Mouse (Mus musculus): ENCODE results near the gene Tmem218. TPM values are rescaled to one million over a fixed set of nuclear protein-coding genes. Genes with fewer than 3 reads are reported as not detected.

Tmem218 gene
- 2.7 and 3.4 TPM in 2 replicates for total RNA-seq (2012; rRNA removed)
- 1 to 10 TPM in 1 of 2 experiments, not detected in 1; 4.7 TPM for polyA plus RNA-seq (2012; ENCODE audit: insufficient read depth in 1 of 2, insufficient read length in 2 of 2, low read depth in 1 of 2, low replicate concordance in 2 of 2, missing spikeins in 1 of 2)

DNA sequence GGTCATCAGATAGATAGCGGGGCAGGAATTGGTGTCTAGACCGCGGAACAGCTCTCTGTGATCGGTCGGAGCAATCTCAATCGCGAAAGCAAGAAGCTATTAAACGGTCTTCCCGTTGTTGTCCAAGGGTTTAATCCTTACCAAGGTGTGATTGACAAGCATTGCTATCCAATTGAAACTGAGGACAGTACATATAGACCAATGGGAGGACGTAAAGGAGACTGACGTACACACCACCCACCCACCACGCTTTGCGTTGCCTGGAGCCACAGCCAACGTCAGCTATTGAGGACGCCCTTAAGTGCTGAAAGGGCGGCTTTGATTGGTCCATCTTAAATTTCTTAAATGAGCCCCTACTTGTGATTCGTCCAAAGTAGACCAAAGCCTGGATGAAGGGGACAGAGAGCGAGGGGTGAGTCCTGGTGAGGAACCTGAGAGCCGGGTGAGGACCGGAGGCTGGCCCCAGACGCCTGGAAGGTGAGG is at the start of gene Tmem218:
TSS of gene Tmem218 (plus strand) at position 295 of the 483 bp plus-strand sequence.
- peak; percentile 99 for DNase-seq (ENCODE audit: low read depth, low spot score)
- Histone ChIP-seq H3K27ac (ENCODE audit: control insufficient read depth, low read depth, low read length) (peak within 1 kb of the TSS; percentile 64), H3K36me3 (ENCODE audit: control insufficient read depth in 1 of 2, insufficient read depth in 2 of 2, low read length in 2 of 2) (peaks cover 0 to 6% of the 10 kb centered on the region in 2 experiments; a peak in 1 of 4 replicates), H3K9me3 (replicated peaks; ENCODE audit: insufficient read depth, low read length) (no peaks in the 10 kb centered on the region), H3K4me3 (ENCODE audit: control insufficient read depth in 1 of 2, insufficient read depth in 1 of 2, low read depth in 2 of 2, low read length in 2 of 2) (peak within 1 kb of the TSS; percentile 83 to 85), H3K9ac (ENCODE audit: control insufficient read depth, low read depth, low read length, poor library complexity, severe bottlenecking) (peak within 1 kb of the TSS; percentile 85), H3K79me2 (ENCODE audit: control insufficient read depth, insufficient read depth, low read length, poor library complexity) (no peaks in the 10 kb centered on the region; the same call in 1 of the 2 replicates), H3K27me3 (ENCODE audit: control insufficient read depth in 1 of 2, insufficient read depth in 2 of 2, low read length in 2 of 2) (no peaks in the 10 kb centered on the region), H3K4me1 (ENCODE audit: control insufficient read depth in 1 of 2, insufficient read depth in 2 of 2, low read length in 2 of 2) (peaks cover 0 to 13% of the 10 kb centered on the region in 2 experiments; a peak in 2 of 4 replicates)
- TF ChIP-seq CHD1 (IDR thresholded peaks at IDR 0.05; ENCODE audit: low read depth, low read length) = no peak
- no peak for TF ChIP-seq JUND (IDR thresholded peaks at IDR 0.05; ENCODE audit: low read depth, low read length)
- no peak for TF ChIP-seq ETS1 (IDR thresholded peaks at IDR 0.05; ENCODE audit: low read depth, low read length)
- peak; percentile 95 for TF ChIP-seq TBP (IDR thresholded peaks at IDR 0.05; ENCODE audit: low read depth, low read length)
- TF ChIP-seq MEF2A (IDR thresholded peaks at IDR 0.05; ENCODE audit: extremely low read depth, insufficient replicate concordance, low read depth, low read length, poor library complexity, severe bottlenecking) = no peak
- no peak for TF ChIP-seq E2F4 (IDR thresholded peaks at IDR 0.05; ENCODE audit: borderline replicate concordance, low read depth, low read length)
- no peak for TF ChIP-seq EP300 (IDR thresholded peaks at IDR 0.05; ENCODE audit: low read depth in 1 of 2, low read length in 2 of 2)
- TF ChIP-seq KAT2A (conservative IDR thresholded peaks at IDR 0.05; ENCODE audit: low read depth, low read length) = peak; percentile 29; the same call in 1 of the 2 replicates
- TF ChIP-seq TAL1 (IDR thresholded peaks at IDR 0.05; ENCODE audit: low read length) = no peak
- no peak for TF ChIP-seq GATA1 (IDR thresholded peaks at IDR 0.05; ENCODE audit: low read depth, low read length)
- TF ChIP-seq MAX (IDR thresholded peaks at IDR 0.05; ENCODE audit: low read length) = peak; percentile 56; the same call in 1 of the 2 replicates
- TF ChIP-seq MXI1 (IDR thresholded peaks at IDR 0.05; ENCODE audit: low read depth, low read length) = peak; percentile 71
- TF ChIP-seq CHD2 (IDR thresholded peaks at IDR 0.05; ENCODE audit: low read length) = peak; percentile 90
- TF ChIP-seq NELFE (IDR thresholded peaks at IDR 0.05; ENCODE audit: low read depth, low read length) = peak; percentile 55; the same call in 1 of the 2 replicates
- no peak for TF ChIP-seq SMC3 (IDR thresholded peaks at IDR 0.05; ENCODE audit: low read depth, low read length)
- no peak for TF ChIP-seq BHLHE40 (IDR thresholded peaks at IDR 0.05; ENCODE audit: borderline replicate concordance, low read depth, low read length)
- TF ChIP-seq ZC3H11A (IDR thresholded peaks at IDR 0.05; ENCODE audit: low read depth, low read length) = no peak
- TF ChIP-seq POLR2A (IDR thresholded peaks at IDR 0.05; ENCODE audit: control insufficient read depth in 1 of 2, insufficient read depth in 1 of 2, low read depth in 1 of 2, low read length in 2 of 2, poor library complexity in 1 of 2) = peak in 1 of 2 experiments; percentile 80; a peak in 2 of 4 replicates
- no peak for TF ChIP-seq NRF1 (IDR thresholded peaks at IDR 0.05; ENCODE audit: insufficient read depth, low read depth, low read length, poor library complexity, severe bottlenecking)
- TF ChIP-seq HCFC1 (IDR thresholded peaks at IDR 0.05; ENCODE audit: low read depth, low read length) = peak; percentile 77
- no peak for TF ChIP-seq MYB (IDR thresholded peaks at IDR 0.05; ENCODE audit: low read depth, low read length)
- TF ChIP-seq USF1 (IDR thresholded peaks at IDR 0.05; ENCODE audit: low read depth, low read length) = no peak
- TF ChIP-seq MAFK (IDR thresholded peaks at IDR 0.05; ENCODE audit: borderline replicate concordance, low read depth, low read length) = no peak
- TF ChIP-seq ZMIZ1 (IDR thresholded peaks at IDR 0.05; ENCODE audit: low read depth, low read length) = no peak; the same call in 1 of the 2 replicates
- peak; percentile 82; the same call in 1 of the 2 replicates for TF ChIP-seq GABPA (IDR thresholded peaks at IDR 0.05; ENCODE audit: low read depth, low read length)
- TF ChIP-seq ZKSCAN1 (IDR thresholded peaks at IDR 0.05; ENCODE audit: low read depth, low read length) = no peak
- TF ChIP-seq USF2 (IDR thresholded peaks at IDR 0.05; ENCODE audit: borderline replicate concordance in 1 of 2, insufficient read depth in 1 of 2, low read depth in 1 of 2, low read length in 2 of 2) = no peak
- TF ChIP-seq MAZ (IDR thresholded peaks at IDR 0.05; ENCODE audit: low read depth, low read length) = no peak
- 0 out of 2 replicates have a peak, but pooled peaks have one; percentile 49 for TF ChIP-seq POLR2AphosphoS2 (IDR thresholded peaks at IDR 0.05; ENCODE audit: low read length)
- TF ChIP-seq MYC (IDR thresholded peaks at IDR 0.05; ENCODE audit: low read depth, low read length) = no peak
- TF ChIP-seq UBTF (IDR thresholded peaks at IDR 0.05; ENCODE audit: borderline replicate concordance, insufficient read depth, low read depth, low read length) = no peak
- TF ChIP-seq RCOR1 (IDR thresholded peaks at IDR 0.05; ENCODE audit: low read depth, low read length) = no peak
- TF ChIP-seq CTCF (IDR thresholded peaks at IDR 0.05 in 2 of 3, conservative IDR thresholded peaks at IDR 0.05 in 1 of 3; ENCODE audit: control insufficient read depth in 1 of 3, insufficient read depth in 1 of 3, low read depth in 2 of 3, low read length in 3 of 3, poor library complexity in 1 of 3, severe bottlenecking in 1 of 3) = no peak
- no peak for TF ChIP-seq POLR2AphosphoS5 (IDR thresholded peaks at IDR 0.05; ENCODE audit: borderline replicate concordance, low read depth, low read length)
- no peak for TF ChIP-seq TCF12 (IDR thresholded peaks at IDR 0.05; ENCODE audit: low read depth, low read length)
- TF ChIP-seq ELF1 (IDR thresholded peaks at IDR 0.05; ENCODE audit: low read depth, low read length) = no peak; the same call in 1 of the 2 replicates
